Mouse (Mus musculus) E14TG2a.4 (cell line): ENCODE measurements around the gene 1700037H04Rik.
"Not testable (repeated sequence)": the region's sequence is repeated elsewhere in the genome, so short reads cannot be mapped to it uniquely, and the experiment has no call there.

ENCODE experiments used
- H3K27me3 ChIP-seq: 2 replicates; pipeline ENCODE4 v1.6.1; 2014; ENCODE audit warnings: low read length, control low read depth; ENCODE audit not compliant: insufficient read depth
- H3K36me3 ChIP-seq: 2 replicates; pipeline ENCODE4 v1.6.1; 2014; ENCODE audit warnings: low read length, control low read depth; ENCODE audit not compliant: insufficient read depth
- H3K4me1 ChIP-seq: replicated peaks from 2 replicates; pipeline ENCODE4 v1.6.1; 2014; ENCODE audit warnings: low read depth, low read length, control low read depth
- H3K4me3 ChIP-seq: replicated peaks from 2 replicates; pipeline ENCODE4 v1.5.1; 2014; ENCODE audit warnings: mild to moderate bottlenecking, low read length
- H3K9me3 ChIP-seq: 2 replicates; pipeline ENCODE4 v1.6.1; 2014; ENCODE audit warnings: low read length, control low read depth
- CTCF ChIP-seq: conservative IDR thresholded peaks from 2 replicates; pipeline ENCODE4 v1.5.1; 2014; ENCODE audit warnings: low read length
- NANOG ChIP-seq: IDR thresholded peaks from 2 replicates; pipeline ENCODE4 v1.6.1; 2014; ENCODE audit warnings: borderline replicate concordance, low read length, mixed read lengths
- POU5F1 ChIP-seq: IDR thresholded peaks from 2 replicates; pipeline ENCODE4 v1.6.1; 2014; ENCODE audit warnings: low read length, borderline replicate concordance

Gene 1700037H04Rik

GRCm38 (mm10) chr2:131118968-131119574, 40.8 kb downstream of the 1700037H04Rik start:
- Histone ChIP-seq H3K4me1 (no peaks in the 10 kb centered on the region), H3K9me3 (peaks cover 17% of the 10 kb centered on the region), H3K27me3 (peaks cover 12% of the 10 kb centered on the region), H3K36me3 (no peaks in the 10 kb centered on the region), H3K4me3 (no peak overlapping the region)
- no peak for TF ChIP-seq POU5F1
- TF ChIP-seq CTCF: no peak
- TF ChIP-seq NANOG: no peak

DNA sequence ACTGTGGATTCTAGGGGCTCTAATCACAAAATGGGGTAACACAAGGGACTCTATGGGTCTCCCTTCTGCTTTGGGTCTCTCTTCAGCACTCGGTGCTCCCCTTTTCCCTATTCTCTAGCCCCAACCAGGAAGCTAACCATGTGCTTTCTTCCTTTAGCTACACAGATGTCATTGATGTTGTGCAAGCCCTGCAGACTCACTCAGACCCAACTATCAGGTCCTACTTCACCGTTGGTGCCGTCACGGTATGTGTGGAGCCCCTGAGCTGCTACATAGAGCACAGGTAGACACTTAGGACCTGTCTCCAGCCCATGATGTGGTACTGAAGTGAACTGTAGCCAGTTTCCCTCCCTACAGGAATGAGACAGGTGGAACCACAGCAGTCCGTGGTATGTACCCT, 53.9 kb downstream of the 1700037H04Rik start:
- no peak overlapping the region for H3K4me3 ChIP-seq
- no peaks in the 10 kb centered on the region for H3K9me3 ChIP-seq
- TF ChIP-seq POU5F1 (no peak), NANOG (no peak), CTCF (no peak)
- peaks cover 17% of the 10 kb centered on the region for H3K4me1 ChIP-seq
- H3K27me3 ChIP-seq: no peaks in the 10 kb centered on the region; the same call in 1 of the 2 replicates
- no peaks in the 10 kb centered on the region for H3K36me3 ChIP-seq

GRCm38 (mm10) chr2:131105061-131105460, 54.8 kb downstream of the 1700037H04Rik start:
- not testable (repeated sequence) for H3K27me3 ChIP-seq, H3K36me3 ChIP-seq, H3K9me3 ChIP-seq, H3K4me3 ChIP-seq
- H3K4me1 ChIP-seq: peaks cover 13% of the 10 kb centered on the region

DNA sequence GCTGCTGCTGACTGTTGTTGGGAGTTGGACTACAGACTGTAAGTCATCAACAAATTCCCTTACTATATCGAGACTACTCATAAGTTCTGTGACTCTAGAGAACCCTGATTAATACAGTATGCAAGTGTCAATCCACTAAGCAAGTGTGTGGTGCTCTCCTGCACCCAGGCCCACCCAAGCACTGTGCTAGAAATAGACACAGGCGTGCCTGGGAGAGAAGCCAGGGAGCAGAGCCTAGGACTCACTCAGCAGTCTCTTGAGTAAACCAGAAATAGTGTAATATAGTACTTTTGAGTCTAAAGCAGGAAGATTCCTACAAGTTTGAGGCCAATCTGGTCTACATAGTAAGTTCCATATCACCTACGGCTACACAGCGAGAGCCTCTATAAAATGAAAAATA, 55.9 kb downstream of the 1700037H04Rik start:
- no peaks in the 10 kb centered on the region; the same call in 1 of the 2 replicates for H3K27me3 ChIP-seq

DNA sequence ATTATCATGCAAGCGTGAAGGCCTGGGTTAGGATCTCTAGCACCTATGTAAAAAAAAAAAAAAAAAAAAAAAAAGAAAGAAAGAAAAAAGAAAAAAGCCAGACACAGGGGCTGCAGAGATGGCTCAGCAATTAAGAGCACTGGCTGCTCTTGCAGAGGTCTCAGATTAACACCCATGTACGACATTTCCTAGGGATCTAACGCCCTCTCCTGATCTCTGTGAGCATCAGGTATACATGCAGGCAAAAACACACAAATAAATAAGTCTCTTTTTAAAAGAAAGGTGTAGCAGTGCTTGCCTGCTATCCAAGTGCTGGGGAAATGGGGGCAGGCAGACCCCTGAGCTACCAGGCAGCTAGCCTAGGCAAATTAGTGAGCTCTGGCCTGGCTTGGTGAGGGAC, 58.4 kb downstream of the 1700037H04Rik start:
- Histone ChIP-seq H3K4me3 (no peak overlapping the region), H3K27me3 (no peaks in the 10 kb centered on the region; the same call in 1 of the 2 replicates), H3K36me3 (no peaks in the 10 kb centered on the region), H3K4me1 (peaks cover 37% of the 10 kb centered on the region), H3K9me3 (no peaks in the 10 kb centered on the region)
- TF ChIP-seq CTCF (no peak), POU5F1 (no peak), NANOG (no peak)

More for the DNA sequence above, 55.9 kb downstream of the 1700037H04Rik start:
- Histone ChIP-seq H3K4me1 (peaks cover 16% of the 10 kb centered on the region), H3K9me3 (no peaks in the 10 kb centered on the region), H3K36me3 (no peaks in the 10 kb centered on the region), H3K4me3 (no peak overlapping the region)
- TF ChIP-seq NANOG: no peak
- no peak for TF ChIP-seq POU5F1
- no peak for TF ChIP-seq CTCF

DNA sequence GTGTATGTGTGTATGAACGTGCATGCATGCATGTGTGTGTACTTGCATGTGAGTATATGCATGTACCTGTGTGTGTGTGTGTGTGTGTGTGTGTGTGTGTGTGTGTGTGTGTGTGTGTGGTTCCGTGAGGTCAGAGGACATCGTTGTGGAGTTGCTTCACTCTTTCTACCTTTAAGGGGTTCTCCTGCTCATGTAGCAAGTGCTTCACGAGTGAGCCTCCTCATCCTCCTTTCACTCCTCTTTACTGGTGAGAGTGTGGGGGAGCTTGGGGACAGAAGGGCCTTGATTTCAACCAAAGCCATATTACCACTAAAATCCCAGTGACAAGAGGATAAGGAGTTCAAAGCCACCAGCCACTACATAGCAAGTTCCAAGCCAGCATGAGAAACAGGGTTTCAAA, 62.8 kb downstream of the 1700037H04Rik start:
- Histone ChIP-seq H3K36me3 (no peaks in the 10 kb centered on the region), H3K4me3 (peak overlapping the region; percentile 58)

More for the DNA sequence above, 62.8 kb downstream of the 1700037H04Rik start:
- Histone ChIP-seq H3K9me3 (no peaks in the 10 kb centered on the region), H3K27me3 (no peaks in the 10 kb centered on the region), H3K4me1 (peaks cover 40% of the 10 kb centered on the region)
- TF ChIP-seq POU5F1: no peak
- no peak for TF ChIP-seq CTCF
- TF ChIP-seq NANOG: no peak
